9 mouse cellular contexts compared by ENCODE assay signal in genomic region chr5:139956859-139957258, GRCm38 (mm10). TPM values are rescaled to one million over a fixed set of nuclear protein-coding genes. Genes with fewer than 3 reads are reported as not detected.
A peak's percentile ranks its signal among the peaks of the same experiment; 100 is the strongest.
DNase-seq lines count a peak whose midpoint lies in the region; ATAC-seq lines count a peak whose summit lies in the region.
"Had no signal": no experiment of that assay in that cellular context is flagged by ENCODE, and none has a peak within 500 bp of the region (broad histone marks: within the 10 kb centered on the region; RNA-seq: fewer than 3 reads in every experiment).

No protein-coding gene starts in this region.

- DNase-seq in hindbrain, embryonic 11.5 days (ENCODE audit: low spot score), result no peak
- DNase-seq in embryonic facial prominence, embryonic 10.5 days (ENCODE audit: low spot score), result peak; percentile 52
- DNase-seq in lung, postnatal 14 days, result peak; percentile 51
- no peak for DNase-seq in adrenal gland, postnatal 4 days (ENCODE audit: low spot score in 2 of 2)
- DNase-seq: liver, embryonic 13.5 days had no signal

- H3K4me2 ChIP-seq in hindbrain, embryonic 16.5 days (ENCODE audit: low read length), result no peak overlapping the region
- no peak overlapping the region for H3K4me2 ChIP-seq in hindbrain, embryonic 11.5 days (replicated peaks; ENCODE audit: low read depth, low read length)
- H3K4me2 ChIP-seq in hindbrain, embryonic 12.5 days (replicated peaks), result no peak overlapping the region
- H3K4me2 ChIP-seq: liver, embryonic 13.5 days had no signal

- H3K27me3 ChIP-seq in hindbrain, embryonic 16.5 days (replicated peaks; ENCODE audit: control insufficient read depth, insufficient read depth, low read length), result no peaks in the 10 kb centered on the region
- no peaks in the 10 kb centered on the region for H3K27me3 ChIP-seq in hindbrain, embryonic 11.5 days (ENCODE audit: control insufficient read depth, insufficient read depth, low read length)
- no peaks in the 10 kb centered on the region for H3K27me3 ChIP-seq in embryonic facial prominence, embryonic 10.5 days (replicated peaks; ENCODE audit: low read depth, poor library complexity, severe bottlenecking)
- no peaks in the 10 kb centered on the region for H3K27me3 ChIP-seq in hindbrain, embryonic 12.5 days
- H3K27me3 ChIP-seq: liver, embryonic 13.5 days had no signal

- H3K9me3 ChIP-seq in hindbrain, embryonic 16.5 days (ENCODE audit: control insufficient read depth, low read length), result no peaks in the 10 kb centered on the region
- H3K9me3 ChIP-seq in hindbrain, embryonic 11.5 days (ENCODE audit: control insufficient read depth, low read length), result no peaks in the 10 kb centered on the region
- no peaks in the 10 kb centered on the region for H3K9me3 ChIP-seq in embryonic facial prominence, embryonic 10.5 days
- H3K9me3 ChIP-seq in hindbrain, embryonic 12.5 days (replicated peaks), result 0 out of 2 replicates have a peak, but pooled peaks cover 4% of the 10 kb centered on the region
- H3K9me3 ChIP-seq: liver, embryonic 13.5 days had no signal

- no peak overlapping the region for H3K9ac ChIP-seq in hindbrain, embryonic 16.5 days (ENCODE audit: low read depth, low read length)
- H3K9ac ChIP-seq in hindbrain, embryonic 11.5 days (ENCODE audit: low read depth, low read length), result no peak overlapping the region
- H3K9ac ChIP-seq in hindbrain, embryonic 12.5 days, result no peak overlapping the region
- H3K9ac ChIP-seq: liver, embryonic 13.5 days had no signal

- WGBS in hindbrain, embryonic 16.5 days, result 52% methylated on average over 10 of the region's 10 CpGs
- 72% methylated on average over 10 of the region's 10 CpGs for WGBS in hindbrain, embryonic 11.5 days
- WGBS in embryonic facial prominence, embryonic 10.5 days, result 52% methylated on average over 10 of the region's 10 CpGs
- WGBS in hindbrain, embryonic 12.5 days, result 55% methylated on average over 10 of the region's 10 CpGs

- H3K27ac ChIP-seq in hindbrain, embryonic 16.5 days (ENCODE audit: low read depth, low read length), result no peak overlapping the region
- H3K27ac ChIP-seq in hindbrain, embryonic 11.5 days (ENCODE audit: low read depth, low read length), result no peak overlapping the region
- H3K27ac ChIP-seq in embryonic facial prominence, embryonic 10.5 days (replicated peaks), result peak overlapping the region; percentile 19
- H3K27ac ChIP-seq in hindbrain, embryonic 12.5 days, result no peak overlapping the region
- H3K27ac ChIP-seq: liver, embryonic 13.5 days had no signal

- no peak overlapping the region for H3K4me3 ChIP-seq in hindbrain, embryonic 16.5 days (ENCODE audit: low read length)
- no peak overlapping the region for H3K4me3 ChIP-seq in hindbrain, embryonic 11.5 days (ENCODE audit: low read depth, low read length)
- H3K4me3 ChIP-seq in embryonic facial prominence, embryonic 10.5 days, result no peak overlapping the region
- H3K4me3 ChIP-seq in hindbrain, embryonic 12.5 days, result no peak overlapping the region
- H3K4me3 ChIP-seq: liver, embryonic 13.5 days had no signal

- H3K4me1 ChIP-seq in hindbrain, embryonic 16.5 days (ENCODE audit: control insufficient read depth, insufficient read depth, low read depth, low read length), result no peaks in the 10 kb centered on the region
- H3K4me1 ChIP-seq in hindbrain, embryonic 11.5 days (replicated peaks; ENCODE audit: control insufficient read depth, insufficient read depth, low read length), result no peaks in the 10 kb centered on the region
- H3K4me1 ChIP-seq in embryonic facial prominence, embryonic 10.5 days, result peaks cover 29% of the 10 kb centered on the region
- H3K4me1 ChIP-seq in hindbrain, embryonic 12.5 days, result 0 out of 2 replicates have a peak, but pooled peaks cover 7% of the 10 kb centered on the region
- H3K4me1 ChIP-seq: liver, embryonic 13.5 days had no signal

- H3K36me3 ChIP-seq in hindbrain, embryonic 16.5 days (ENCODE audit: control insufficient read depth, insufficient read depth, low read length), result no peaks in the 10 kb centered on the region
- H3K36me3 ChIP-seq in hindbrain, embryonic 11.5 days (ENCODE audit: control insufficient read depth, insufficient read depth, low read length), result no peaks in the 10 kb centered on the region
- no peaks in the 10 kb centered on the region for H3K36me3 ChIP-seq in embryonic facial prominence, embryonic 10.5 days (replicated peaks)
- H3K36me3 ChIP-seq in hindbrain, embryonic 12.5 days, result no peaks in the 10 kb centered on the region
- H3K36me3 ChIP-seq: liver, embryonic 13.5 days had no signal

- ATAC-seq in hindbrain, embryonic 16.5 days, result 0 out of 2 replicates have a peak, but pooled peaks have one; percentile 42
- ATAC-seq in hindbrain, embryonic 11.5 days (ENCODE audit: low FRiP score), result no peak
- ATAC-seq in inflammation-experienced regulatory T-cells, adult 6 months, result peak; percentile 32
- no peak for ATAC-seq in monocyte, adult 5-6 weeks (replicated peaks; ENCODE audit: insufficient number of reproducible peaks, low FRiP score, low TSS enrichment, poor library complexity, severe bottlenecking)
- ATAC-seq in hindbrain, embryonic 12.5 days (ENCODE audit: low FRiP score), result no peak

RNA-seq across cellular contexts. Expression of gene Elfn1, which starts 49.1 kb away (rescaled TPM):
- 2.8 and 3.7 TPM in 2 replicates for polyA plus RNA-seq in hindbrain, embryonic 16.5 days (2015; fragmentation: Nextera tagmentation; extraction: Ambion mirVana)
- 1.3 and 1.5 TPM in 2 replicates for polyA plus RNA-seq in hindbrain, embryonic 11.5 days (2014; fragmentation: Nextera tagmentation; extraction: Ambion mirVana)
- polyA plus RNA-seq in embryonic facial prominence, embryonic 10.5 days (2016; fragmentation: Nextera tagmentation; extraction: Ambion mirVana), result 0.12 and 0.40 TPM in 2 replicates
- not detected for polyA plus RNA-seq in inflammation-experienced regulatory T-cells, adult 6 months (2017; shearing (Covaris generic))
- not detected in 3 replicates for total RNA-seq in monocyte, adult 5-6 weeks (2017)
- 10 to 100 TPM; 14.1 to 16.8 TPM for total RNA-seq in adrenal gland, postnatal 4 days (2021)
- 1.7 and 2.0 TPM in 2 replicates for polyA plus RNA-seq in hindbrain, embryonic 12.5 days (2016; fragmentation: Nextera tagmentation; extraction: Ambion mirVana)

Comparison
In these comparisons a context has a peak if more than half of its experiments do, and no peak if none do; other contexts are left out.
1. ATAC-seq: peak in hindbrain, embryonic 16.5 days (single experiment) and inflammation-experienced regulatory T-cells, adult 6 months (single experiment); none in hindbrain, embryonic 11.5 days (single experiment), monocyte, adult 5-6 weeks (single experiment) and hindbrain, embryonic 12.5 days (single experiment).
2. DNase-seq: peak in embryonic facial prominence, embryonic 10.5 days (single experiment) and lung, postnatal 14 days (single experiment); none in hindbrain, embryonic 11.5 days (single experiment) and adrenal gland, postnatal 4 days (0 of 2).